Mouse (Mus musculus) olfactory bulb, adult 2 months (tissue): ENCODE measurements around the gene Mbnl2.

Experiments used
- CTCF ChIP-seq: fragments of 200-500 bp; IDR thresholded peaks from 2 replicates; pipeline ENCODE4 v1.5.1; 2012; ENCODE audit warnings: low read depth, mild to moderate bottlenecking, low read length, moderate library complexity; ENCODE audit not compliant: insufficient read depth
- POLR2A ChIP-seq: fragments of 200-500 bp; IDR thresholded peaks from 2 replicates; pipeline ENCODE4 v1.6.1; 2012; ENCODE audit warnings: mild to moderate bottlenecking, low read depth, low read length, moderate library complexity; ENCODE audit not compliant: insufficient read depth

DNA sequence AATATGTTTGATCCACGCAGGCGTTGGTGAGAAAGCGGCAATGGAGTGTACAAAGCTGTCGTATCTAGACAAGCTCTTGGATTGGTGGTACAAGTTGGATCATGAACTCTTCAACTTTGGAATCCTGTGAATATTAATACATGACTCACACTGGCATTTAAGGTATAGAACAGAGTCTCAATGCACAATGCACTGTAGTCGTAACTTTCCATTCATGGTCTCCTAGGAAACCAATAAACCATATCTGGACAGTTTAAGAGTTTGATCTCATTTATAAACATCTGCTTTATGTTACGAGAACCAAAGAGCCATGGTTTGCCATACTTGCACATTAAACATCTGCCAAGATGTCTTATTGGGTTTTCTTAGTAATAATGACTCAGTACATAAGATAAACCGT is 66.9 kb downstream of the Mbnl2 start:
- TF ChIP-seq CTCF (no peak), POLR2A (no peak)
